Mouse (Mus musculus) duodenum, adult 2 months (tissue): ENCODE data around the gene Cetn4. TPM values are rescaled to one million over a fixed set of nuclear protein-coding genes. Genes with fewer than 3 reads are reported as not detected.

Experiments used
- polyA plus RNA-seq: library from polyadenylated mRNA; depleted of rRNA; stranded (reverse); fragments of >200 nt; gene quantifications from 2 replicates; pipeline ENCODE4 v1.2.3, GENCODE M21; 2012; ENCODE audit warnings: low replicate concordance; rRNA removed

Gene Cetn4
- polyA plus RNA-seq: not detected in 2 replicates

DNA sequence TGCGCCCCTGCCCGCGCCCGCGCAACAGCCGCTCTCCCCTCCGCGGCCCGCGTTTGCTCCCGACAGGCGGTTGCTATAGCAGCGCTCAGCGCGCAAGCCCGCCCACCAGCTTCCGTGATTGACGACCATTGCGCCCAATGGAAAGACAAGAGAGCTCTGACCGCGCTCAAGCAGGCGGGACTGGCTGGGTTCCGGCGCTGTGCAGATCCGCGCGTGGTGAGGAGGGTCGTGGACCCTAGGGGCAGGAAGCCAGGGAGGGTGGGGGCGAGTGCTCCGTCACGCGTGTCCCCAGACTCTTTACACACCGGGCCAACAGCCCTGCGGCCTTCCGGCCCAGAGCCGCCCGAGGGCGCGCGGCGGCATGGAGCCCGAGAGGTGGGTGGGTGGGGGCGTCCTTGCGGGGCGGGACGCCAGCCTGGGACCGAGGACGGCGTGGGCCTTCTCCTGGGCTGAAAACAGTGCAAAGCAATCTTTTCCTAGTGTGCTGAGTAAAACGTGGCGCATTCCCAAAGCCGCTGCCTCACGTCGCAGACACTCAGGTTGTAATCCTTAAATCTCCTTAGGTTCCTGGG, at the start of gene Cetn4, which contains the start of gene Bbs12:
Cetn4 (minus strand) TSS at position 339 of the 572 bp plus-strand sequence.
Bbs12 (plus strand) TSS at position 185 of the 572 bp plus-strand sequence.

DNA sequence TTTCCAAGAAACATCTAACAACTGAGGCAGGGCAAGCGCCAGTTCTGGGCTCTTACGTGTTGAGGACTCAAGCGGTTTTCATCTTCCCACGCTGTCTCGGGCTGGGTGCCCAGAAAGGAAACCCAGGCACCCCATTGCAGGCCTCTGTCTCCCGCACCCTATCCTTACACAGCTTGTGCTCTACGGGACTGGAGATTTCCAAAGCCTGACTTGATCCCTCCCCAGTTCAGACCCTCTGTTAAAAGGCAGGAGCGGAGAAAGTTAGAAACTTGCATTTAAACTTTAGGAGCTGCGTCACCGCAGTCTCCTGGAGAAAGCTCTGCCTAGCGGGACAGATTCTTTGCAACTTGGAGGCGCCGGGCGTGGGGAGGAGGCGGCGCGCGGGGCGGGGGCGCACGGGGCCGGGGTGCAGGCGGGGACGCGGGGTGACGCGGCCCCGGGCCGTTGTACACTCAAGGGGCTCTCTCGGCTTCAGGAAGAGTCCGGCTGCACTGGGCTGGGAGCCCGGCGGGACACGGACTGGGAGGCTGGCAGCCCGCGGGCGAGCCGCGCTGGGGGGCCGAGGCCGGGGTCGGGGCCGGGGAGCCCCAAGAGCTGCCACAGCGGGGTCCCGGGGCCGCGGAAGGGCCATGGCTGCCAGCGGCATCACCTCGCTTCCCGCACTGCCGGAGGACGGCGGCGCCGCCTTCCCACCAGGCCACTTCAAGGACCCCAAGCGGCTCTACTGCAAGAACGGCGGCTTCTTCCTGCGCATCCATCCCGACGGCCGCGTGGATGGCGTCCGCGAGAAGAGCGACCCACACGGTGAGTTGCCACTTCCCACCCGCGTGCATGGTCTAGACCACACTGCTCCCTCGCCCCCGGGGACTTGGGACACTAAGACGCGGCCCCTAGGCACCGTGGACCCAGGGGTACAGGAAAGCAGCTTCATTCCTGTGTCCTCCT, 36.0 kb upstream of the Cetn4 start, which contains the start of gene Fgf2:
Fgf2 (plus strand) TSS at position 126 of the 945 bp plus-strand sequence.

Other genes starting within 250 kb of the Cetn4 start
- not detected in 2 replicates for gene Adad1, start 249.2 kb downstream of the Cetn4 start, polyA plus RNA-seq
- 0.08 TPM in 1 of 2 replicates, not detected in the other for gene Il2, start 186.7 kb downstream of the Cetn4 start, polyA plus RNA-seq
- not detected in 2 replicates for gene Il21, start 80.1 kb downstream of the Cetn4 start, polyA plus RNA-seq
- 0.08 and 0.11 TPM in 2 replicates for gene Bbs12, start 154 bp downstream of the Cetn4 start, polyA plus RNA-seq
- 0.26 and 0.56 TPM in 2 replicates for gene Fgf2, start 35.6 kb upstream of the Cetn4 start, polyA plus RNA-seq
- 0.25 and 0.33 TPM in 2 replicates for gene Spata5, start 107.2 kb upstream of the Cetn4 start, polyA plus RNA-seq
- 20.9 and 22.0 TPM in 2 replicates for gene Nudt6, start 107.5 kb upstream of the Cetn4 start, polyA plus RNA-seq